Mouse (Mus musculus): Measurements from ENCODE around the gene Ubtfl1. TPM values are rescaled to one million over a fixed set of nuclear protein-coding genes. Genes with fewer than 3 reads are reported as not detected.
"Not testable (repeated sequence)": the region's sequence is repeated elsewhere in the genome, so short reads cannot be mapped to it uniquely, and the experiment has no call there.

The Ubtfl1 gene
- polyA plus RNA-seq (2015; fragmentation: Nextera tagmentation; extraction: Ambion mirVana) = not detected in 2 replicates

DNA sequence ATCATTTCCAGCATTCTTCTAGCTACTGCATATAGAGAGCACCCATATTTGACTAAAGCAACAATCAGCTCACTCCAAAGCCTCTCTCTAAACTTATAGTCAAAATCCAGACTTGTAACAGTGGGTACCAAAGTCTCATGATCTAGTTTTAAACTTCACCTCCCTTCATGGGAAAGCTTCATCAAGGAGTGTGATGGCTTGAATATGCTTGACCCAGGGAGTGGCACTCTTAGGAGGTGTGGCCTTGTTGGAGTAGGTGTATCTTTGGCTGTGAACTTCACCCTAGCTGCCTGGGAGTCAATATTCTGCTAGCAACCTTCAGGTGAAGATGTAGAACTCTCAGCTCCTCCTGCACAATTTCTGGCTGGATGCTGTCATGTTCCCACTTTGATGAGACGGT lies at the start of gene Ubtfl1:
TSS of gene Ubtfl1 (plus strand) at position 301 of the 400 bp plus-strand sequence.
- H3K4me1 ChIP-seq (replicated peaks) = no peaks in the 10 kb centered on the region
- no peak within 1 kb of the TSS for H3K4me2 ChIP-seq
- no peak within 1 kb of the TSS for H3K9ac ChIP-seq
- DNase-seq (no peak), ATAC-seq (ENCODE audit: low read depth) (no peak)
- 50% methylated on average over 1 of the region's 1 CpGs for WGBS (ENCODE audit: insufficient replicate concordance)
- no peaks in the 10 kb centered on the region for H3K9me3 ChIP-seq (replicated peaks)
- no peak within 1 kb of the TSS for H3K27ac ChIP-seq
- no peak within 1 kb of the TSS for H3K4me3 ChIP-seq (replicated peaks)
- no peaks in the 10 kb centered on the region for H3K27me3 ChIP-seq
- H3K36me3 ChIP-seq = no peaks in the 10 kb centered on the region

DNA sequence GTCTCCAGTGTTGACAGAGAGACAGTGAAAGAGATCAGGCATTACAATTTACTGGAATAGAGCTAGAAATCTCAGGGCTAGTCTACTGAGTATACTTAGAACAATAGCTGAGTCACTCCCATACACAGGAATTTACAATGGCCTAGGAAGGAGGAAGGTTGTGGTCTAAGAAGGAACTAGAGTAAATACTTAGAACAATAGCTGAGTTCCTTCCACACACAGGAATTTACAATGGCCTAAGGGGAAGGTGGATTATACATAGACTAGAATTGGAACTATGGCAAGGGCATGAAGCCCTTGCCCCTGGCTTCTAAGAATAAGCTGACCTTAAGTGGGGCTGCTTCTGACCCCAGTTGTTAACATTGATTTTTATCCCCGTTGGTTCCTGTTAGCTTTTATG lies 31.2 kb upstream of the Ubtfl1 start:
- not testable (repeated sequence) for H3K27me3 ChIP-seq; H3K9ac ChIP-seq; ATAC-seq (ENCODE audit: low read depth); H3K4me3 ChIP-seq (replicated peaks); H3K9me3 ChIP-seq (replicated peaks); H3K4me1 ChIP-seq (replicated peaks); H3K36me3 ChIP-seq; DNase-seq; H3K27ac ChIP-seq; H3K4me2 ChIP-seq
- 41% methylated on average over 1 of the region's 1 CpGs for WGBS (ENCODE audit: insufficient replicate concordance)

DNA sequence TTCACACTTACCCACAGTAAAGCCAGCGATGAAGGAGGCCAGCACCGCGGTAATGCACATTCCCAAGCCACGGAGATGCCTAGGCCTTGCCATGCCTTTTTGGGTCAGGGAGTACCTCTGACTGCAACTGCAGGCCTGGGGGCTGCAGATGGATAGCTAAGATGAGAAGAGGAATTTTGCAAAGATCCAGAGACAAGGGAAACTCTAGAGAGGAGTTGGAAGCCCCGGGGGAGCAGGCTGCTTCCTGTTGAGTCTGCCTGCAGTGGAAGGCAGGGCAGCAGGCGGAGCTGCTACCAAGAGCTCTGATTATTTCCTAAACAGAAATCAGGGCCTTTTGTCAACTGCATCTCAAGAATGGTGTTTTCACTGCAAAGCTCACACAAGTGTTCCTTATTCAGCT lies 18.4 kb upstream of the Ubtfl1 start:
- Histone ChIP-seq H3K9ac (no peak overlapping the region), H3K4me1 (replicated peaks) (no peaks in the 10 kb centered on the region), H3K27ac (no peak overlapping the region), H3K4me3 (replicated peaks) (no peak overlapping the region), H3K36me3 (no peaks in the 10 kb centered on the region), H3K4me2 (no peak overlapping the region), H3K27me3 (no peaks in the 10 kb centered on the region), H3K9me3 (replicated peaks) (no peaks in the 10 kb centered on the region)
- WGBS (ENCODE audit: insufficient replicate concordance) = 24% methylated on average over 6 of the region's 6 CpGs
- no peak for DNase-seq
- no peak for ATAC-seq (ENCODE audit: low read depth)

DNA sequence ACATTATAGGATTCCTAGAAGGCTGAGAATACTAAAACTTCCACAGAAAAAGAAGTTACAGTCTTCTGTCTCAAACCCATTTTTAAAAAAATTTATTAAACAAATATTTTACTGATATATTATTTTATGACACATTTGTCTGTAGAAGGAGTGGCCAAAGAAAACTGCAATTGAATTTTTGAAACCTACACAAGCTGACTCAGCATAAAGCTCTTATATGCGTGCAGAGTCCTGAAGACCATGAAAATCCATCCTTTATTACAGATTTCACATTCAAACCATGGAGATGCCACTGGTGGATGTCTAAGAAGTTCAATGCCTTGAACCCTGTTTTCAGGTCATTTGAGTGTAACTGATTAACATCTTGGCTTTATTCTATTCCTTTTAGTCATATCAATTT lies 4.6 kb upstream of the Ubtfl1 start:
- Histone ChIP-seq H3K27me3 (no peaks in the 10 kb centered on the region), H3K9me3 (replicated peaks) (no peaks in the 10 kb centered on the region), H3K4me3 (replicated peaks) (no peak overlapping the region), H3K9ac (no peak overlapping the region), H3K4me2 (no peak overlapping the region), H3K4me1 (replicated peaks) (no peaks in the 10 kb centered on the region), H3K27ac (no peak overlapping the region), H3K36me3 (no peaks in the 10 kb centered on the region)
- ATAC-seq (ENCODE audit: low read depth) = no peak
- no peak for DNase-seq
- 74% methylated on average over 1 of the region's 1 CpGs for WGBS (ENCODE audit: insufficient replicate concordance)

DNA sequence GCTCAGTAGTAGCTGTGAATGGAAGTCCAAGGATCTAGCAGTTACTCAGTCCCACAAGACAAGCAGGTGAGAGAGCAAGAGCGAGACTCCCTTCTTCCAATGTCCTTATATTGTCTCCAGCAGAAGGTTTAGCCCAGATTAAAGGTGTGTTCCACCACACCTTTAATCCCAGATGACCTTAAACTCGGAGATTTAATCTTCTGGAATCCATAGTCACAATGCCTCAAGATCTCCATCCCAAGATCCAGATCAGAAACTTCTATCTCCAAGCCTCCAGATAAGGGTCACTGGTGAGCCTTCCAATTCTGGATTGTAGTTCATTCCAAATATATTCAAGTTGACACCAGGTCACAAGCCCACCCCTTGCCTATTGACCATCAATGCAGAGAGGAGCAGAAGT lies 1.3 kb upstream of the Ubtfl1 start, which contains the start of gene Naalad2:
TSS of gene Naalad2 (minus strand) at position 101 of the 400 bp plus-strand sequence.
- H3K27ac ChIP-seq; H3K4me2 ChIP-seq; H3K9ac ChIP-seq; H3K27me3 ChIP-seq; DNase-seq; H3K36me3 ChIP-seq; ATAC-seq (ENCODE audit: low read depth); H3K4me3 ChIP-seq (replicated peaks); H3K4me1 ChIP-seq (replicated peaks); H3K9me3 ChIP-seq (replicated peaks): not testable (repeated sequence)
- 40% methylated on average over 2 of the region's 2 CpGs for WGBS (ENCODE audit: insufficient replicate concordance)

DNA sequence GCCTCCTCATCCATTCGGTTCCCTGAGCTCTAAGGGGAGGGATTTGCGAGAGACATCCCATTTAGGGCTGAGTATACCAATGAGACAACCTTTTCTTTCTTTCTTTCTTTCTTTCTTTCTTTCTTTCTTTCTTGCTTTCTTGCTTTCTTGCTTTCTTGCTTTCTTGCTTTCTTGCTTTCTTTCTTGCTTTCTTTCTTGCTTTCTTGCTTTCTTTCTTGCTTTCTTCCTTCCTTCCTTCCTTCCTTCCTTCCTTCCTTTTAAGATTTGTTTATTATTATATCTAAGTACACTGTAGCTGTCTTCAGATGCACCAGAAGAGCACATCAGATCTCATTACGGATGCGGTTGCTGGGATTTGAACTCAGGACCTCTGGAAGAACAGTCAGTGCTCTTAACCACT lies 8.2 kb downstream of the Ubtfl1 start:
- not testable (repeated sequence) for ATAC-seq (ENCODE audit: low read depth); H3K4me1 ChIP-seq (replicated peaks); H3K4me2 ChIP-seq; H3K36me3 ChIP-seq; H3K4me3 ChIP-seq (replicated peaks); H3K9ac ChIP-seq; DNase-seq; H3K27me3 ChIP-seq; H3K9me3 ChIP-seq (replicated peaks); H3K27ac ChIP-seq
- 54% methylated on average over 4 of the region's 4 CpGs for WGBS (ENCODE audit: insufficient replicate concordance)

DNA sequence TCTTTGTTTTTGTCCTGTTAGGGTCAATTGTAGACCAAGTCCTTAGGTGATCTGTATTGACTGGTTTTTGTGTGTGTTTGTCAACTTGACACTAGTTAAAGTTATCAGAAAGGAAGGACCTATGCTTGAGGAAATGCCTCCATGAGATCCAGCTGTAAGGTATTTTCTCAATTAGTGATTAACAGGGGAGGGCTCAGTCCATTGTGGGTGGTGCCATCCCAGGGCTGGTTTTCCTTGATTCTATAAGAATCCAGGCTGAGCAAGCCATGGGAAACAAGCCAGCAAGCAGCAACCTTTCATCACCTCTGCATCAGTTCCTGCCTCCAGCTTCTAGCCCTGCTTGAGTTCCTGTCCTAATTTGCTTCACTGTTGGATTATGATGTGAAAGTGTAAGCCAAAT lies 26.1 kb downstream of the Ubtfl1 start, which contains the start of gene Mbd3l2:
TSS of gene Mbd3l2 (plus strand) at position 301 of the 400 bp plus-strand sequence.
- no peak for DNase-seq
- Histone ChIP-seq H3K9me3 (replicated peaks) (no peaks in the 10 kb centered on the region), H3K4me3 (replicated peaks) (no peak within 1 kb of the TSS), H3K4me2 (no peak within 1 kb of the TSS), H3K36me3 (no peaks in the 10 kb centered on the region), H3K27me3 (no peaks in the 10 kb centered on the region), H3K9ac (no peak within 1 kb of the TSS), H3K27ac (no peak within 1 kb of the TSS), H3K4me1 (replicated peaks) (no peaks in the 10 kb centered on the region)
- ATAC-seq (ENCODE audit: low read depth) = no peak

DNA sequence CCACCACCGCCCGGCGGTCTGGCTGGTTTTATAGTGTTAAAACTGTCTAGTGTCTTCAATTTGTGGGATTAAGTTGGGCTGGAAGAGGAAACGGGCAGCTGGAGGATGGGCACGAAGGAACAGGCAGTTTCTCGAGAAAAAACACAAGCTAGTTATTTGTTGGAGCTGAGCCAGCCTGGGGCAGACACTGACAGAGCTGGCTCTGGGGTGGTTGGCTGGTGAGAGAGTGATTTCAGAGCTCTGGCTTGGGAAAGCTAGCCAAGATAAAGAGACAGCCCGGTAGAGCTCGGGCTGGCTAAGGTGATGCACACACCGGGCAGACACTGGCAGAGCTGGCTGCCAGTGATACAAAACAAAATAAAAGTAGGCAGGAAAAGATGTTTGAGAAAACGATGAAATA lies 27.5 kb downstream of the Ubtfl1 start:
- no peaks in the 10 kb centered on the region for H3K4me1 ChIP-seq (replicated peaks)
- H3K36me3 ChIP-seq = no peaks in the 10 kb centered on the region
- H3K4me3 ChIP-seq (replicated peaks) = no peak overlapping the region
- H3K27ac ChIP-seq = no peak overlapping the region
- DNase-seq (no peak), ATAC-seq (ENCODE audit: low read depth) (no peak)
- H3K4me2 ChIP-seq = no peak overlapping the region
- no peaks in the 10 kb centered on the region for H3K27me3 ChIP-seq
- 60% methylated on average over 10 of the region's 10 CpGs for WGBS (ENCODE audit: insufficient replicate concordance)
- H3K9ac ChIP-seq = no peak overlapping the region
- H3K9me3 ChIP-seq (replicated peaks) = no peaks in the 10 kb centered on the region

DNA sequence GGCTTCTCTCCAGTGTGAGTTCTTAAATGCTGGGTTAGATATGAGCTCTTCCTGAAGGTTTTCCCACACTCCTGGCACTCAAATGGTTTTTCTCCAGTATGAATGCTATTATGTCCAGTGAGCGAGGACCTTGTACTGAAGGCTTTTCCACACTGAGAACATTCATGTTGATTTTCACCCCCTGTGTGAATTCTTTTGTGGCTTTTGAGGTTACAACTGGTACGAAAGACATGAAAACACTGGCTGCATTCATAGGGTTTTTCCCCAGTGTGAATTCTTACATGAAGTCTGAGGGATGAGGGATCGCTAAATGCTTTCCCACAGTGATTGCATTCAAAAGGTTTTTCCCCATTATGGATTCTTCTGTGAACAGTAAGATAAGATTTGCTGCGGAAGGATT lies 52.3 kb downstream of the Ubtfl1 start:
- no peak overlapping the region for H3K27ac ChIP-seq
- DNase-seq (no peak), ATAC-seq (ENCODE audit: low read depth) (no peak)
- H3K27me3 ChIP-seq = no peaks in the 10 kb centered on the region
- no peaks in the 10 kb centered on the region for H3K9me3 ChIP-seq (replicated peaks)
- H3K9ac ChIP-seq = no peak overlapping the region
- no peak overlapping the region for H3K4me3 ChIP-seq (replicated peaks)
- H3K4me1 ChIP-seq (replicated peaks) = no peaks in the 10 kb centered on the region
- H3K36me3 ChIP-seq = peaks cover 6% of the 10 kb centered on the region; the same call in 1 of the 2 replicates
- H3K4me2 ChIP-seq = no peak overlapping the region
- WGBS (ENCODE audit: insufficient replicate concordance) = 66% methylated on average over 4 of the region's 4 CpGs

Small RNA genes lying within 50 kb of the gene (microRNA-seq; reads per million reads assigned to microRNA genes)
- gene Gm22854 = not detected

Other genes starting within 250 kb of the Ubtfl1 start
- gene Chordc1, start 112.3 kb upstream of the Ubtfl1 start, polyA plus RNA-seq (2015; fragmentation: Nextera tagmentation; extraction: Ambion mirVana) = 62.1 and 71.2 TPM in 2 replicates
- 0.51 and 0.60 TPM in 2 replicates for gene Naalad2, start 1.4 kb upstream of the Ubtfl1 start, polyA plus RNA-seq (2015; fragmentation: Nextera tagmentation; extraction: Ambion mirVana)
- gene Mbd3l2, start 26.2 kb downstream of the Ubtfl1 start, polyA plus RNA-seq (2015; fragmentation: Nextera tagmentation; extraction: Ambion mirVana) = not detected in 2 replicates
- 0.66 and 0.83 TPM in 2 replicates for gene Zfp558, start 73.8 kb downstream of the Ubtfl1 start, polyA plus RNA-seq (2015; fragmentation: Nextera tagmentation; extraction: Ambion mirVana)
- gene Mbd3l1, start 73.9 kb downstream of the Ubtfl1 start, polyA plus RNA-seq (2015; fragmentation: Nextera tagmentation; extraction: Ambion mirVana) = not detected in 2 replicates

Data from liver, embryonic 13.5 days (tissue).